Mouse (Mus musculus) spleen, adult 2 months (tissue): Measurements from ENCODE around the gene Tas2r126.

Experiments used
- CTCF ChIP-seq: fragments of 200-500 bp; IDR thresholded peaks from 2 replicates; pipeline ENCODE4 v1.5.1; 2011; ENCODE audit warnings: mild to moderate bottlenecking, inconsistent platforms; ENCODE audit not compliant: insufficient read depth, insufficient read length, insufficient replicate concordance; ENCODE audit errors: extremely low read depth
- POLR2A ChIP-seq: fragments of 200-500 bp; IDR thresholded peaks from 2 replicates; pipeline ENCODE4 v1.6.1; 2011; ENCODE audit warnings: low read depth, low read length, inconsistent platforms

DNA sequence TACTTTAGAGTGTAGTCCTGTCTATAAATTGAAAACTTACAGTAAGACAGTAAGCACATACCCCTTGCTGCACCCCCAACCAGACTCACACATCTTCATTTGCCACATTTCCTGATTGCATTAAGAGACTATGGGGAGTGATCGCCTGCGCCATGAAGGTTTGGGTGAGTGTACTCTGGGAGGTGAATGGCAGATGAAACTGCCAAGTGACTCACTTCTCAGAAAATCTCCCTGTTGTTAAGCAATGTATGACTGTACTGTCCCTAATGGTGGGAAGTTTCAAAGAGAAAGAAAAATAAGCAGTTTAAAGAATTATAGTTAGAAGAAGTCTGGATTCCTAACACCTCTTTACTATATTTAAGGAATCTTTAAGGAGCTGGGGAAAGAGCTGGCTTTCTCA is 14.9 kb upstream of the Tas2r126 start:
- TF ChIP-seq POLR2A: no peak
- TF ChIP-seq CTCF: no peak
